8 mouse cellular contexts compared by ENCODE assay signal in genomic region chr12:4793718-4794117, GRCm38 (mm10). TPM values are rescaled to one million over a fixed set of nuclear protein-coding genes. Genes with fewer than 3 reads are reported as not detected.
A peak's percentile ranks its signal among the peaks of the same experiment; 100 is the strongest.
DNase-seq lines count a peak whose midpoint lies in the region; ATAC-seq and TF ChIP-seq lines count a peak whose summit lies in the region.

No protein-coding gene starts in this region.

- H3K9me3 ChIP-seq in liver, embryonic 12.5 days (replicated peaks): no peaks in the 10 kb centered on the region

- 43% methylated on average over 1 of the region's 1 CpGs for WGBS in liver, embryonic 12.5 days (ENCODE audit: insufficient replicate concordance)

- H3K27me3 ChIP-seq in liver, embryonic 12.5 days (replicated peaks): no peaks in the 10 kb centered on the region

- TF ChIP-seq POLR2A in brain, embryonic 14.5 days (IDR thresholded peaks at IDR 0.05; ENCODE audit: borderline replicate concordance, extremely low read depth, insufficient read depth, insufficient read length, poor library complexity, severe bottlenecking): no peak

- H3K4me1 ChIP-seq in liver, embryonic 12.5 days: no peaks in the 10 kb centered on the region

- ATAC-seq in liver, embryonic 12.5 days: no peak
- peak; percentile 81 for ATAC-seq in megakaryocyte-erythroid progenitor cell, adult 5-6 weeks (replicated peaks; ENCODE audit: low FRiP score, low TSS enrichment, poor library complexity, severe bottlenecking)

- no peak overlapping the region for H3K27ac ChIP-seq in liver, embryonic 12.5 days

- no peak overlapping the region for H3K9ac ChIP-seq in liver, embryonic 12.5 days

- no peak overlapping the region for H3K4me3 ChIP-seq in liver, embryonic 12.5 days

- H3K36me3 ChIP-seq in liver, embryonic 12.5 days: no peaks in the 10 kb centered on the region

- peak; percentile 42 to 56 for DNase-seq in cerebellum, postnatal 14 days
- DNase-seq in cerebellum, adult 8-10 months: no peak
- DNase-seq in liver: peak; percentile 38
- DNase-seq in brain, embryonic 14.5 days (ENCODE audit: low read depth): peak; percentile 11
- no peak for DNase-seq in urinary bladder, postnatal 25 days (ENCODE audit: low spot score)
- no peak for DNase-seq in frontal cortex, postnatal 14 days (ENCODE audit: low spot score in 2 of 2)

- TF ChIP-seq CTCF in brain, embryonic 14.5 days (IDR thresholded peaks at IDR 0.05; ENCODE audit: borderline replicate concordance, extremely low read depth, insufficient read depth, insufficient read length): peak; percentile 50

- no peak overlapping the region for H3K4me2 ChIP-seq in liver, embryonic 12.5 days

RNA-seq across cellular contexts. Expression of gene Sf3b6, which starts 23.6 kb away (rescaled TPM):
- polyA plus RNA-seq in liver, embryonic 12.5 days (2016; fragmentation: Nextera tagmentation; extraction: Ambion mirVana): 193 and 203 TPM in 2 replicates
- polyA plus RNA-seq in brain, embryonic 14.5 days (2012; rRNA removed): 161 and 173 TPM in 2 replicates
- total RNA-seq in megakaryocyte-erythroid progenitor cell, adult 5-6 weeks (2014; fragmentation: Nextera tagmentation): 172 and 266 TPM in 2 replicates
- 189 and 198 TPM in 2 replicates for total RNA-seq in megakaryocyte-erythroid progenitor cell, adult 5-6 weeks (2017)

RNA-seq across cellular contexts. Expression of gene Fam228b, which starts 24.7 kb away (rescaled TPM):
- polyA plus RNA-seq in liver, embryonic 12.5 days (2016; fragmentation: Nextera tagmentation; extraction: Ambion mirVana): 0.93 and 2.6 TPM in 2 replicates
- 5.7 TPM in 2 replicates for polyA plus RNA-seq in brain, embryonic 14.5 days (2012; rRNA removed)
- 6.0 and 15.0 TPM in 2 replicates for total RNA-seq in megakaryocyte-erythroid progenitor cell, adult 5-6 weeks (2014; fragmentation: Nextera tagmentation)
- total RNA-seq in megakaryocyte-erythroid progenitor cell, adult 5-6 weeks (2017): 9.9 and 32.2 TPM in 2 replicates

RNA-seq across cellular contexts. Expression of gene Pfn4, which starts 24.9 kb away (rescaled TPM):
- 1.7 and 1.8 TPM in 2 replicates for polyA plus RNA-seq in liver, embryonic 12.5 days (2016; fragmentation: Nextera tagmentation; extraction: Ambion mirVana)
- polyA plus RNA-seq in brain, embryonic 14.5 days (2012; rRNA removed): 8.2 and 8.7 TPM in 2 replicates
- total RNA-seq in megakaryocyte-erythroid progenitor cell, adult 5-6 weeks (2014; fragmentation: Nextera tagmentation): 4.6 and 4.9 TPM in 2 replicates
- total RNA-seq in megakaryocyte-erythroid progenitor cell, adult 5-6 weeks (2017): 3.5 and 9.0 TPM in 2 replicates

RNA-seq across cellular contexts. Expression of gene Fkbp1b, which starts 47.7 kb away (rescaled TPM):
- polyA plus RNA-seq in liver, embryonic 12.5 days (2016; fragmentation: Nextera tagmentation; extraction: Ambion mirVana): 5.0 and 5.2 TPM in 2 replicates
- polyA plus RNA-seq in brain, embryonic 14.5 days (2012; rRNA removed): 30.0 and 31.0 TPM in 2 replicates
- total RNA-seq in megakaryocyte-erythroid progenitor cell, adult 5-6 weeks (2014; fragmentation: Nextera tagmentation): not detected in 2 replicates
- total RNA-seq in megakaryocyte-erythroid progenitor cell, adult 5-6 weeks (2017): 1.6 and 12.2 TPM in 2 replicates

RNA-seq across cellular contexts. Expression of gene Wdcp, which starts 49.4 kb away (rescaled TPM):
- 19.9 and 21.0 TPM in 2 replicates for polyA plus RNA-seq in liver, embryonic 12.5 days (2016; fragmentation: Nextera tagmentation; extraction: Ambion mirVana)
- polyA plus RNA-seq in brain, embryonic 14.5 days (2012; rRNA removed): 10.8 and 12.2 TPM in 2 replicates
- total RNA-seq in megakaryocyte-erythroid progenitor cell, adult 5-6 weeks (2014; fragmentation: Nextera tagmentation): 20.3 and 27.5 TPM in 2 replicates
- total RNA-seq in megakaryocyte-erythroid progenitor cell, adult 5-6 weeks (2017): 5.0 and 9.5 TPM in 2 replicates

Comparison
In these comparisons a context has a peak if more than half of its experiments do, and no peak if none do; other contexts are left out.
1. DNase-seq: peak in cerebellum, postnatal 14 days (2 of 2), liver (single experiment) and brain, embryonic 14.5 days (single experiment); none in cerebellum, adult 8-10 months (single experiment), urinary bladder, postnatal 25 days (single experiment) and frontal cortex, postnatal 14 days (0 of 2).